Mouse (Mus musculus) hindbrain, embryonic 15.5 days (tissue): ENCODE measurements at regions not wholly inside any gene's neighbourhood (a gene's known extent, or its start where the extent isn't known, plus 50 kb on each side); places are given as distances from the start of the nearest gene placed in this dataset.
"Not testable (repeated sequence)": the region's sequence is repeated elsewhere in the genome, so short reads cannot be mapped to it uniquely, and the experiment has no call there.

ENCODE experiments used
- ATAC-seq: fragments of 200-750 bp; cut with Nextera tagmentation; 2 replicates; pipeline ENCODE4 v1.8.0; 2017; ENCODE audit warnings: low read depth, moderate number of reproducible peaks, moderate TSS enrichment; ENCODE audit not compliant: low FRiP score
- H3K27ac ChIP-seq: fragments of 300-500 bp; sonication (generic); replicated peaks from 2 replicates; pipeline ENCODE4 v1.5.1; 2015; ENCODE audit warnings: mild to moderate bottlenecking, inconsistent platforms
- H3K27me3 ChIP-seq: fragments of 300-500 bp; sonication (generic); 2 replicates; pipeline ENCODE4 v1.6.1; 2015; ENCODE audit warnings: control low read depth, inconsistent platforms
- H3K36me3 ChIP-seq: fragments of 300-500 bp; sonication (generic); 2 replicates; pipeline ENCODE4 v1.6.1; 2015; ENCODE audit warnings: control low read depth, inconsistent platforms
- H3K4me1 ChIP-seq: fragments of 300-500 bp; sonication (generic); replicated peaks from 2 replicates; pipeline ENCODE4 v1.6.1; 2015; ENCODE audit warnings: control low read depth, inconsistent platforms
- H3K4me2 ChIP-seq: fragments of 300-500 bp; sonication (generic); 2 replicates; pipeline ENCODE4 v1.6.1; 2015; ENCODE audit warnings: moderate library complexity, mild to moderate bottlenecking, inconsistent platforms
- H3K4me3 ChIP-seq: fragments of 300-500 bp; sonication (generic); 2 replicates; pipeline ENCODE4 v1.5.1; 2015; ENCODE audit warnings: mild to moderate bottlenecking, inconsistent platforms
- H3K9ac ChIP-seq: fragments of 300-500 bp; sonication (generic); 2 replicates; pipeline ENCODE4 v1.6.1; 2015; ENCODE audit warnings: inconsistent platforms
- H3K9me3 ChIP-seq: fragments of 300-500 bp; sonication (generic); 2 replicates; pipeline ENCODE4 v1.6.1; 2016; ENCODE audit warnings: control low read depth, inconsistent platforms
- WGBS: fragments of 180-500 bp; shearing (Covaris S2); methylation state at CpG from one replicate; pipeline ENCODE4 v1.1.7; 2015; 5-methylcytosine and 5-hydroxymethylcytosine counted together

GRCm38 (mm10) chr6:31130522-31130921 lies 171.6 kb upstream of the Klf14 start:
- H3K4me3 ChIP-seq, result no peak overlapping the region
- no peaks in the 10 kb centered on the region; the same call in 1 of the 2 replicates for H3K9me3 ChIP-seq
- ATAC-seq, result no peak
- H3K27ac ChIP-seq, result no peak overlapping the region
- 73% methylated on average over 1 of the region's 1 CpGs for WGBS
- H3K36me3 ChIP-seq, result no peaks in the 10 kb centered on the region
- H3K9ac ChIP-seq, result no peak overlapping the region
- H3K4me2 ChIP-seq, result no peak overlapping the region
- no peaks in the 10 kb centered on the region for H3K4me1 ChIP-seq
- no peaks in the 10 kb centered on the region for H3K27me3 ChIP-seq

GRCm38 (mm10) chr6:31131716-31132115 lies 172.8 kb upstream of the Klf14 start:
- ATAC-seq, result no peak
- H3K4me3 ChIP-seq, result no peak overlapping the region
- H3K36me3 ChIP-seq, result no peaks in the 10 kb centered on the region
- WGBS, result 80% methylated on average over 9 of the region's 9 CpGs
- H3K27me3 ChIP-seq, result no peaks in the 10 kb centered on the region
- no peaks in the 10 kb centered on the region; the same call in 1 of the 2 replicates for H3K9me3 ChIP-seq
- no peaks in the 10 kb centered on the region for H3K4me1 ChIP-seq
- H3K4me2 ChIP-seq, result no peak overlapping the region
- H3K9ac ChIP-seq, result no peak overlapping the region
- no peak overlapping the region for H3K27ac ChIP-seq

GRCm38 (mm10) chr6:31132396-31133190 lies 173.7 kb upstream of the Klf14 start:
- Histone ChIP-seq H3K4me2 (no peak overlapping the region), H3K27ac (no peak overlapping the region), H3K9me3 (no peaks in the 10 kb centered on the region; the same call in 1 of the 2 replicates), H3K9ac (no peak overlapping the region), H3K4me3 (no peak overlapping the region), H3K36me3 (no peaks in the 10 kb centered on the region), H3K27me3 (no peaks in the 10 kb centered on the region), H3K4me1 (no peaks in the 10 kb centered on the region)
- 82% methylated on average over 8 of the region's 8 CpGs for WGBS
- ATAC-seq, result no peak

- no peaks in the 10 kb centered on the region for H3K4me1 ChIP-seq
- WGBS, result 88% methylated on average over 11 of the region's 11 CpGs
- no peak overlapping the region for H3K27ac ChIP-seq
- no peak for ATAC-seq
- no peaks in the 10 kb centered on the region for H3K27me3 ChIP-seq
- H3K36me3 ChIP-seq, result no peaks in the 10 kb centered on the region
- no peak overlapping the region for H3K4me2 ChIP-seq
- no peaks in the 10 kb centered on the region; the same call in 1 of the 2 replicates for H3K9me3 ChIP-seq
- no peak overlapping the region for H3K9ac ChIP-seq
- H3K4me3 ChIP-seq, result no peak overlapping the region
Measured at GRCm38 (mm10) chr6:31133896-31134735, 175.2 kb upstream of the Klf14 start.

- Histone ChIP-seq H3K36me3 (no peaks in the 10 kb centered on the region), H3K4me1 (no peaks in the 10 kb centered on the region), H3K27me3 (no peaks in the 10 kb centered on the region), H3K27ac (no peak overlapping the region), H3K9ac (no peak overlapping the region), H3K9me3 (no peaks in the 10 kb centered on the region; the same call in 1 of the 2 replicates), H3K4me3 (no peak overlapping the region), H3K4me2 (no peak overlapping the region)
- 83% methylated on average over 8 of the region's 8 CpGs for WGBS
- ATAC-seq, result no peak
Measured at GRCm38 (mm10) chr6:31134736-31135077, 175.8 kb upstream of the Klf14 start.

- H3K9ac ChIP-seq, result no peak overlapping the region
- H3K27ac ChIP-seq, result no peak overlapping the region
- H3K4me2 ChIP-seq, result no peak overlapping the region
- no peaks in the 10 kb centered on the region for H3K4me1 ChIP-seq
- no peaks in the 10 kb centered on the region for H3K36me3 ChIP-seq
- no peak for ATAC-seq
- no peak overlapping the region for H3K4me3 ChIP-seq
- H3K27me3 ChIP-seq, result no peaks in the 10 kb centered on the region
- WGBS, result 64% methylated on average over 6 of the region's 6 CpGs
- no peaks in the 10 kb centered on the region; the same call in 1 of the 2 replicates for H3K9me3 ChIP-seq
Measured at GRCm38 (mm10) chr6:31135580-31135979, 176.7 kb upstream of the Klf14 start.

- H3K27me3 ChIP-seq, result no peaks in the 10 kb centered on the region
- H3K9ac ChIP-seq, result no peak overlapping the region
- no peak for ATAC-seq
- no peaks in the 10 kb centered on the region for H3K4me1 ChIP-seq
- H3K36me3 ChIP-seq, result no peaks in the 10 kb centered on the region
- no peak overlapping the region for H3K4me2 ChIP-seq
- WGBS, result 61% methylated on average over 4 of the region's 4 CpGs
- H3K9me3 ChIP-seq, result no peaks in the 10 kb centered on the region; the same call in 1 of the 2 replicates
- no peak overlapping the region for H3K4me3 ChIP-seq
- no peak overlapping the region for H3K27ac ChIP-seq
Measured at GRCm38 (mm10) chr6:31136895-31137294, 178.0 kb upstream of the Klf14 start.

- Histone ChIP-seq H3K4me3 (no peak overlapping the region), H3K27me3 (no peaks in the 10 kb centered on the region), H3K36me3 (no peaks in the 10 kb centered on the region), H3K27ac (no peak overlapping the region), H3K9me3 (no peaks in the 10 kb centered on the region; the same call in 1 of the 2 replicates), H3K9ac (no peak overlapping the region), H3K4me1 (no peaks in the 10 kb centered on the region), H3K4me2 (no peak overlapping the region)
- 88% methylated on average over 8 of the region's 8 CpGs for WGBS
- no peak for ATAC-seq
Measured at GRCm38 (mm10) chr6:31137351-31137750, 178.5 kb upstream of the Klf14 start.

GRCm38 (mm10) chr6:31140000-31140399 lies 181.1 kb upstream of the Klf14 start:
- Histone ChIP-seq H3K27me3 (no peaks in the 10 kb centered on the region), H3K4me1 (no peaks in the 10 kb centered on the region), H3K4me3 (no peak overlapping the region), H3K9me3 (no peaks in the 10 kb centered on the region), H3K27ac (no peak overlapping the region), H3K4me2 (no peak overlapping the region), H3K9ac (no peak overlapping the region), H3K36me3 (no peaks in the 10 kb centered on the region)
- 93% methylated on average over 9 of the region's 9 CpGs for WGBS
- ATAC-seq, result no peak

- Histone ChIP-seq H3K36me3 (no peaks in the 10 kb centered on the region), H3K4me3 (no peak overlapping the region), H3K27me3 (no peaks in the 10 kb centered on the region), H3K4me2 (no peak overlapping the region), H3K9me3 (no peaks in the 10 kb centered on the region), H3K9ac (no peak overlapping the region), H3K27ac (no peak overlapping the region), H3K4me1 (no peaks in the 10 kb centered on the region)
- no peak for ATAC-seq
- 87% methylated on average over 5 of the region's 5 CpGs for WGBS
Measured at GRCm38 (mm10) chr6:31140593-31140992, 181.7 kb upstream of the Klf14 start.

- no peak overlapping the region for H3K4me2 ChIP-seq
- no peak overlapping the region for H3K27ac ChIP-seq
- WGBS, result 76% methylated on average over 6 of the region's 6 CpGs
- H3K4me3 ChIP-seq, result no peak overlapping the region
- no peak for ATAC-seq
- no peaks in the 10 kb centered on the region for H3K36me3 ChIP-seq
- H3K9me3 ChIP-seq, result no peaks in the 10 kb centered on the region
- no peak overlapping the region for H3K9ac ChIP-seq
- H3K4me1 ChIP-seq, result no peaks in the 10 kb centered on the region
- H3K27me3 ChIP-seq, result no peaks in the 10 kb centered on the region
Measured at GRCm38 (mm10) chr6:31141486-31141885, 182.6 kb upstream of the Klf14 start.

- not testable (repeated sequence) for H3K27ac ChIP-seq, H3K4me3 ChIP-seq, H3K4me2 ChIP-seq, H3K9ac ChIP-seq, H3K4me1 ChIP-seq, H3K27me3 ChIP-seq, ATAC-seq, H3K36me3 ChIP-seq, H3K9me3 ChIP-seq
- WGBS, result 96% methylated on average over 15 of the region's 15 CpGs
Measured at GRCm38 (mm10) chr6:31142479-31143007, 183.7 kb upstream of the Klf14 start.
